Comparison of ENCODE assay signal across 12 mouse cellular contexts in the genomic region with DNA sequence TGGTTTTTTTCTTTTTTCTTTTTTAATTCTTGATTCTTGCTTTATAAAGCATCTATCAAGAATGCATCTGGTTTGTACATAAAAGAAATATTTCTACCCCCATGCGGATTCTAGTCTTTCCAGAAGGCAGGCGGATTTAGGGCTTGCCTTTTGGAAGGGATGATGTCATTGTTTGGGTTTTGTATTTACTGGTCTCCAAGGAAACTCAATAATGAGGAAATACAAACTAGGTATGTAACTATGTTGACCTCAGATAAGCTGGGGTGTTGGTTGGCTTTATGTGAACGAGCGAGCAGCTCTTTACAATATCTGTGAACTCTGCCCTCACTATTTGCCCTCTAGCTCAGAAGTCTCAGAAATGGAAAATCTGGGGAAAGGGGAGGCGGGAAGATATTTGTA. TPM values are rescaled to one million over a fixed set of nuclear protein-coding genes. Genes with fewer than 3 reads are reported as not detected.
DNase-seq lines count a peak whose midpoint lies in the region; ATAC-seq and TF ChIP-seq lines count a peak whose summit lies in the region.
"Had no signal": no experiment of that assay in that cellular context is flagged by ENCODE, and none has a peak within 500 bp of the region (broad histone marks: within the 10 kb centered on the region; RNA-seq: fewer than 3 reads in every experiment).

No protein-coding gene starts in this region.

- WGBS in limb, embryonic 13.5 days = 49% methylated on average over 5 of the region's 5 CpGs
- 87% methylated on average over 5 of the region's 5 CpGs for WGBS in limb, embryonic 10.5 days
- 18% methylated on average over 5 of the region's 5 CpGs for WGBS in intestine, postnatal 0 days

- H3K36me3 ChIP-seq in limb, embryonic 13.5 days = no peaks in the 10 kb centered on the region
- H3K36me3 ChIP-seq in limb, embryonic 10.5 days = no peaks in the 10 kb centered on the region
- H3K36me3 ChIP-seq in intestine, postnatal 0 days (ENCODE audit: control insufficient read depth, insufficient read depth) = peaks cover 14% of the 10 kb centered on the region

- no peak overlapping the region for H3K4me2 ChIP-seq in limb, embryonic 13.5 days (replicated peaks)
- H3K4me2 ChIP-seq in intestine, postnatal 0 days (replicated peaks; ENCODE audit: low read depth) = no peak overlapping the region

- H3K27me3 ChIP-seq in limb, embryonic 13.5 days = no peaks in the 10 kb centered on the region
- no peaks in the 10 kb centered on the region for H3K27me3 ChIP-seq in limb, embryonic 10.5 days (ENCODE audit: low read depth, poor library complexity, severe bottlenecking)
- H3K27me3 ChIP-seq in intestine, postnatal 0 days (replicated peaks; ENCODE audit: control insufficient read depth, insufficient read depth, low read length) = no peaks in the 10 kb centered on the region

- H3K4me3 ChIP-seq in limb, embryonic 13.5 days = no peak overlapping the region
- H3K4me3 ChIP-seq in limb, embryonic 10.5 days = no peak overlapping the region
- no peak overlapping the region for H3K4me3 ChIP-seq in intestine, postnatal 0 days (ENCODE audit: low read depth, low read length)

- intact Hi-C loops in gastrocnemius, postnatal 14 days (cut with DNase I; ENCODE audit: low total_unique reads) = no loop called here

- TF ChIP-seq CTCF in intestine, postnatal 0 days (IDR thresholded peaks at IDR 0.05; ENCODE audit: low read depth) = no peak

- no peak for DNase-seq in limb, embryonic 10.5 days (ENCODE audit: low spot score)
- peak; percentile 39 for DNase-seq in Muller cell, postnatal 12 days (ENCODE audit: inconsistent ontology term)
- DNase-seq in embryo, embryonic 10.5 days (ENCODE audit: low spot score) = peak; percentile 53
- no peak for DNase-seq in spleen, postnatal 4 days (ENCODE audit: low spot score in 2 of 2)
- no peak for DNase-seq in gastrocnemius, postnatal 14 days
- DNase-seq: cerebellum, adult 8-10 months; gastrocnemius, postnatal 25 days; kidney, postnatal 36 days; right cerebral cortex, adult 18-20 months had no signal

- ATAC-seq in limb, embryonic 13.5 days (ENCODE audit: low FRiP score, low read depth) = peak; percentile 51; the same call in 1 of the 2 replicates
- peak; percentile 90 for ATAC-seq in intestine, postnatal 0 days
- ATAC-seq: hindbrain, embryonic 16.5 days had no signal

- H3K4me1 ChIP-seq in limb, embryonic 13.5 days = peaks cover 5% of the 10 kb centered on the region
- no peaks in the 10 kb centered on the region for H3K4me1 ChIP-seq in limb, embryonic 10.5 days
- peaks cover 3% of the 10 kb centered on the region for H3K4me1 ChIP-seq in intestine, postnatal 0 days (replicated peaks; ENCODE audit: control insufficient read depth, insufficient read depth, low read length)

- no peak overlapping the region for H3K9ac ChIP-seq in limb, embryonic 13.5 days
- H3K9ac ChIP-seq in intestine, postnatal 0 days (ENCODE audit: low read depth, low read length) = no peak overlapping the region

- no peak overlapping the region for H3K27ac ChIP-seq in limb, embryonic 13.5 days
- H3K27ac ChIP-seq in limb, embryonic 10.5 days = no peak overlapping the region
- peak overlapping the region; percentile 74 for H3K27ac ChIP-seq in intestine, postnatal 0 days (ENCODE audit: low read depth, low read length)

- H3K9me3 ChIP-seq in limb, embryonic 13.5 days = no peaks in the 10 kb centered on the region
- no peaks in the 10 kb centered on the region for H3K9me3 ChIP-seq in limb, embryonic 10.5 days (replicated peaks)
- no peaks in the 10 kb centered on the region for H3K9me3 ChIP-seq in intestine, postnatal 0 days (ENCODE audit: control insufficient read depth)

RNA-seq across cellular contexts. Expression of a gene that starts 24.4 kb away (rescaled TPM):
- polyA plus RNA-seq in limb, embryonic 13.5 days (2015; fragmentation: Nextera tagmentation; extraction: Ambion mirVana) = 112 and 125 TPM in 2 replicates
- polyA plus RNA-seq in limb, embryonic 10.5 days (2016; fragmentation: Nextera tagmentation; extraction: Ambion mirVana) = 63.2 and 63.7 TPM in 2 replicates
- 167 and 175 TPM in 2 replicates for polyA plus RNA-seq in intestine, postnatal 0 days (2015; fragmentation: Nextera tagmentation; extraction: Ambion mirVana)
- 100 to 1,000 TPM; 131 to 142 TPM for total RNA-seq in gastrocnemius, postnatal 14 days (2021)

Comparison
In these comparisons a context has a peak if more than half of its experiments do, and no peak if none do; other contexts are left out.
1. DNase-seq: peak in Muller cell, postnatal 12 days (single experiment) and embryo, embryonic 10.5 days (single experiment); none in limb, embryonic 10.5 days (single experiment), spleen, postnatal 4 days (0 of 2) and gastrocnemius, postnatal 14 days (single experiment).